Mouse (Mus musculus) embryo, embryonic 9.5 days (tissue): ENCODE data around the gene Parvb.
"Not testable (repeated sequence)": the region's sequence is repeated elsewhere in the genome, so short reads cannot be mapped to it uniquely, and the experiment has no call there.

Source experiments
- DNase-seq: peaks from one replicate; pipeline ENCODE4 v3.0.0-alpha.2; 2017; ENCODE audit errors: extremely low spot score

The Parvb gene

DNA sequence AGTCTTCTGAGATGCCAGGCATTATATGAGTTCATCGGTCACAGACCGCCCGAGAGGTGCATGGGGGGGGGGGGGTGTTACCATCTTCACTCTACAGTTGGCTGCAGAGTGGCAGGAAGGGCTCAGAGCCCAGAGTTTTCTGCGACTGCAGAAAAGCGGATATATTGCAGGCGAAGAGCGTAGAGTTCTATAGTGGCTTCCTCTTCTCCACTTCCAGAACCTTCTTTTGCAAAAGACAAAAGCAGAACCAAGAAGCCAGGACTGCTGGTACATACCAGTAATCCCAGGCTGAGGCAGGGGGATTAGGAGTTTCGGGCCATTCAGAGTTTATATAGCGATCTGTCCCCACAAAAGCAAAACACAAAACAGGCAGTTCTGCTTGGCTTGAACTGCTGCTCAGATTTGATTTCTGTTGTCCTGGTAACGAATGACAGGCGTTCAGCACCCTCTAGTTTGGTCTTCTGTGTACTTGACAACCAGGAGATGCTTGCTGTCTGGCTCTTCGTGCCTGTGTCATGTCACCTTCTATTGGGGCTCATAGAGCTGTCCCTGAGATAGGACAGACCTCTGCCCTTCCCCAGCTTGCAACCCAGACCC is 24.5 kb downstream of the Parvb start:
- no peak for DNase-seq

DNA sequence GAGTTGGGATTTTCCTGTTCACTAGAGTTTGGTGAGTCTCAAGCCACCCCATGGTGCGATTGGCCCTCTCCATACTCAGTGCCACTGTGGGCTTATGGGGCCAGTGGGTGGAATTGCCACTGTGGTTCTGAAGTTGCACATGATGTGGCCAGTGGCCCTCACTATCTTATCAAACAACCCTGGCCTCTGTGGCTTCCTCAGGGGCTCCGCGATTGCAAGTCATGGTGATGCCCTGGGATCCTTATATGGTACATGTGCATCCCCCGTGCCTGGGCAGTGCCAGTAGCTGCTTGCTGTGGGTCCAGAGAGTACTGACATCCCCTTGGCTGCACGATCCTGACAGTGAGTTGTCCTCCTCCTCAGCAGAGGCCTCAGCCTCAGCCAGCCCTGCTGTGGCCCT is 25.0 kb downstream of the Parvb start:
- DNase-seq: no peak

GRCm38 (mm10) chr15:84258602-84259355 is 26.9 kb downstream of the Parvb start:
- DNase-seq: no peak

DNA sequence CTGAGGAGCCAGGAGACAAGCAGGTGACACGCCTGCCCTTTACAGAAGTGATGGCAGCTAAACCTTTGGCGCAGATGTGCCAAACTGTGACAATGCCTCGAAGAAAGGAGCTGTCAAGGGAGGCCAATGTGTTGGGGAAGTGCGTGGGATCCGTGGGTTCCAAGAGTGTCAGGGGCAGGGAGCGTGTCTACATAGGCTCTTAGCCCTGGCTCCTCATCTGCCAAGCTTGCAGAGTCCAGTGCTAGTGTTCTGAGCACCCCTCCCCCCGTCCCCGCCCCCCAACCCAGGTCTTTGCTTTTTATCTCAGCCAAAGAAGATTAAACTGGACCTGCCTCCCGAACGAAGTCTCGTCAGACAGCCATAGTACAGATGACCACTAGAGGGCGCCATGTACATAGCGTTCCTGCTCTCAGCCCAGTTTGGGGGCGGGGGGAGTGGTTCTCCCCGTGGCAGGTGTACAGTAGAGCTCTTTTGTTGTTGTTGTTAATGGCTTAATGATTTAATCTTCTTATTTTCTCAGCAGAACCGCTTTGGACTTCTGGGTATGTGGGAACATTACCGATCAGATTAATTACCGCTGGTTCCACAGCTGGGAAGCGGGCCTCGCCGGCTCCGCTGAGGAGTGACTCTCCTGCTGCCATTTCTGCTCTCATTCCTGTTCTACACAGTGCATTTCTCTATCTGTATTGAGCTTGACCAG is 28.4 kb downstream of the Parvb start:
- DNase-seq: peak; percentile 76

- no peak for DNase-seq
Observed at GRCm38 (mm10) chr15:84262630-84263029, 30.8 kb downstream of the Parvb start.

GRCm38 (mm10) chr15:84263573-84263972 is 31.7 kb downstream of the Parvb start:
- DNase-seq: no peak

- DNase-seq: no peak
Observed at GRCm38 (mm10) chr15:84265141-84265540, 33.3 kb downstream of the Parvb start.

DNA sequence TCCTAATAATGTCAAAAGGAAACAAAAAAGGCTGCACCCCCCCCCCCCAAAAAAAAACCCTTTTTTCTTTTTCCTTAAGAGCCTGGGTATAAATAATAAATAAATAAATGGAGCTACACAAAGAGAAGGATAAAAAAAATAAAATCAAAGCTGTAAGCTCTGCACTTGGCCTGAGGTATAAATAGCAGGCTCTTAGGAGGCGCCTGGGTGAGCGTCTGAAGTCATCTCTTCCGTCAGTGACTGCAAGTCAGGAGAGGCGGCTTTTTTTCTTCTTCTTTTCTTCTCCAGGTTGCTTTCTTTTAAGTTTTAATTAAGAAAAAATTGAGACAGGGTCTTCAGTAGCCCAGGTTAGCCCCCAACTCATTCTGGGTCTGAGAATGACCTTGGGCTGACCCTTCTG is 34.4 kb downstream of the Parvb start:
- DNase-seq: no peak

DNA sequence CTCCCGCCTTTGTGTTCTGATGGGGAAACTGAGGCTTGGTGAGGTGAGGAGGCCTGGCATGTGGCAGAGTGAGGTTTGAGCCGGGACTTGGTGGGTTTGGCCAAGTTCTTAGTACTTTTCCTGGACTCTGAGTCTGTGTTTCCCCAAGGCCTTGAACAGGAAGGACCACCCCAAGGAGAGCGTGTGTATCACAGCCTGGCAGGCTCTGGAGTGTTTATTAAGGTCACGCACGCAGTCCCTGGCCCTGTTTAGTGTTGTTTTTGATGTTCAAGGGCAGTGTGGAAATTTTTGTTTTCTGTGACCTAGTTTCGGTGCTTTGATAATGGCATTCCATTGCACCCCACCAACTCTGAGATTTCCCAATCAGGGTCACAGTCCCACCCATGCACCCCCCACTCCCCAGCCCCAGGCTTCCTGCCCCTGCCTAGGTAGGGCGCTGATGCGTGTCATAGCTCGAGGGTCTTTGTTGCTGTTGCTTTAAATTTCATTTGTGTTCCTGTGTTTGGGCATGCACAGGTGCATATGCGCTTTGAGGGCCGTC is 35.9 kb downstream of the Parvb start:
- DNase-seq: no peak

GRCm38 (mm10) chr15:84269107-84269633 is 37.3 kb downstream of the Parvb start:
- no peak for DNase-seq

GRCm38 (mm10) chr15:84270032-84270431 is 38.2 kb downstream of the Parvb start:
- DNase-seq: no peak

- DNase-seq: no peak
Observed at GRCm38 (mm10) chr15:84270463-84270862, 38.6 kb downstream of the Parvb start.

- no peak for DNase-seq
Observed at GRCm38 (mm10) chr15:84276066-84276465, 44.2 kb downstream of the Parvb start.

DNA sequence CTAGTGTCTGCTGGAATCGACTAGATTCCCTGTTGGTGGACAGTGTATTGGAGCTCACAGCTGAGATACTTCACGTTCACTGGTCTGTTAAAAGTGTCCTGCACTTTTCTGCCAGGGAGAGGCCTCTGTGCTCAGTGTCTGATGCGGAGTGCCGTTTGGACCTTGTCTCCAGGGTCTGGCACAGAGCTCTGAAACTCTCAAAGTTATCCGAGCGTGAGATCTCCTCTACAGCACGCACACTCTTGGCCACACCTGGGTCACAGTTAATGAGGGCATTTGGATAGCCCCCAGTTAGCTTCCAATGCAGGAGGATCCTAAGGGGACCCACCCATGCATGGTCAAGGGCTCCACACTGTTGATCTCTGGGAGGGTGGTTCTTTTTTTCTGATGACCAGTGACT is 46.2 kb downstream of the Parvb start:
- no peak for DNase-seq

DNA sequence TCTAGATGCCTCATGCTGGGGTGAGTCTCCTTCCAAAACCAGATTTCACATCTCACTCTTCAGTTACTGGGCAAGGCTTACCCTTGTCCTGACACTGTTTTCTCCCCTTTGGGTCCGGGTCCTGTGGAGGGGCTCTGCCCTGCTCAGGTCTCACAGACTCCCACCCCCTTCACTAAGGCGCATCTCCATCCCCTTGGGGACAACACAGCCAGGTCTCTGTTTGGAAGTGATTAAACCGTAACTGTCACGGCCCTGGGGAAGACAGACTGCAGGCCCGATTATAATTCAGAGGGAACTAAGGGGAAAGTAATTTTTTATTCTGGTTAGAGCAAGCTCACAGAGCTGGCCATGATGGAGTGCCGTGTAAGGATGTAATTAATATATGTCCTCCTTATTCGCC is 46.8 kb downstream of the Parvb start:
- no peak for DNase-seq

GRCm38 (mm10) chr15:84280309-84280708 is 48.5 kb downstream of the Parvb start:
- no peak for DNase-seq

DNA sequence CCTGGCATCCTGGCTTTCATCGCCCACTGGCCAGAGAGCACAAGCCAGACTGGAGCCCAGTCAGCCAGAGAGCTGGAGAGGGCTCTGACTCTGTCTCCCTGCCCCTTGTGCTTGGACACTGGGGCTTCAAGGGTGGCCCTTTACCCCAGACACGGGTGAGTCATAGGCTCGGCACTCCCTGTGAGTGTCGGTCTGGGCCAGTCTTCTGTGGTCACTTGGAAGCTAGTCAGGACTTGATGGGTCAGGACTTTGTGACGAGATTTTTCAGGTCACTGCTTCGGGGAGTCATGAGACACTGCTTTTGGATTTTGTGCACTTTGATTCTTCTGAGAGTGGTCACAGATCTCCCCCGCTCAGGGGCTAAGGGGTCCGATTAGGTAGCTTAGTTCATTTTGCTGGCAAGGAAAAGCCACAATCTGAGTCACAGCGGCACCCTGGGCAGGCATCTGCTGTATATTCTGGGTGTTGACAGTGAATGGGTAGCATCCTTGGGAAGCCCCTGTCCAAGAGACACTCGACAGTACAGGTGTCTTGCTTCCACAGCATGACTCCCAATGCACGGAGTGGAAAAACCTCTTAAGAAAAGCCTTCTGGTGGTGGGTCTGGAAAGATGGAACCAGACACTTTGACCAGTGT is 49.0 kb downstream of the Parvb start:
- no peak for DNase-seq

DNA sequence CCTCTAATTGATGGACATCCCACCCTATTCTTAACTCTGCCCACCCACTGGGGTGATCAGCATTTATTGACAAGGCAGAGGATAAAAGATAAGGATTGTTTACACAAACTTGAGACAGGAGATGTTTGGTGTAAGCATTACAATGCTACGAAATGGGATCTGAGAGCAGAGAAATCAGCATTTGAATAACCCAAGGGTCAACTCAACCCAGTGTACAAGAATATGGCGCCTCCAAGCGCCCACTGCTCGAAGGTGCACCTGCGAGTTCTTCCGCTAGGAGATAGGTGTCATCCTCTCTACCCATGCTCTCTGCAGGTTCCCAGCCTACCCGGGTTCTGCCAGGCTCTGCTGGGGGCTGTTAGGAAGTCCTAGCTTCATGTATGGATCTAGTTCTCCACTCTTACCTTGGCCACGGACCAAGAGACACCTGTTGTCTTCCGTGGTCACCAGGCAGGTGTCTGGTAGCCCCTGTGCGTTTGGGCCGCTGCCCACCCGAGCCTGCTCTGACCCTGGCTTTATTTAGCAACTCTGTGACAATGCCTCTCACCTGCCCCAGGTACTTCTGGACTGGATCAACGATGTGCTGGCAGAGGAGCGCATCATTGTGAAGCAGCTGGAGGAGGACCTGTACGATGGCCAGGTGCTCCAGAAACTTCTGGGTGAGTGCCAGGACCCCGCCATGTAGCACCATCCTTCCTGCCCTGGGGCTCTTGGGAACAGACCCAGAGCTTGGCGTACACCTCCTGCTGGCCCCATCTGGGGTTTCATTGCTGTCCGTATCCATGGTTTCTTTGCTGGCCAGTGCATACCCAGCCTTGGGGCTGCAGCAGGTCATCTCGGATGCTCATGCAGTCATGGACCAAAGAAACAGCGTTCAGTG is 50.6 kb downstream of the Parvb start:
- no peak for DNase-seq

DNA sequence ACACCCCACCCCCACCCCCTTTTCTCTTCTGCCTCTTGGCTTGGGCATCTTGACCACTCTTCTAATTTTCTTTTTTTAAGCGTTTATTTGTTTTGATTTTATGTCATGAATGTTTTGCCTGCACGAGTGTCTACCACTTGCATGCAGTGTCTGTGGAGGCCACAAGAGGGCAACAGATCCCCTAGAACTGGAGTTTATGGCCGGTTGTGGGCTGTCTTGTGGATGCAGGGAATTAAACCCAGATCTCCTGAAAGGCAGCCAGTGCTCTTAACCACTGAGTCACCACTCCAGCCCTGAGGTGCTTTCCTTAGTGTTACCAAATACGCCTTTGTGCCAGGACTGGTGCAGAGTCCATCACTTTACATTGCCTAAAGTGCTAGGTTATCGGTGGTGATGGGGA is 52.2 kb downstream of the Parvb start:
- DNase-seq: peak; percentile 32

GRCm38 (mm10) chr15:84285453-84285852 is 53.6 kb downstream of the Parvb start:
- no peak for DNase-seq

DNA sequence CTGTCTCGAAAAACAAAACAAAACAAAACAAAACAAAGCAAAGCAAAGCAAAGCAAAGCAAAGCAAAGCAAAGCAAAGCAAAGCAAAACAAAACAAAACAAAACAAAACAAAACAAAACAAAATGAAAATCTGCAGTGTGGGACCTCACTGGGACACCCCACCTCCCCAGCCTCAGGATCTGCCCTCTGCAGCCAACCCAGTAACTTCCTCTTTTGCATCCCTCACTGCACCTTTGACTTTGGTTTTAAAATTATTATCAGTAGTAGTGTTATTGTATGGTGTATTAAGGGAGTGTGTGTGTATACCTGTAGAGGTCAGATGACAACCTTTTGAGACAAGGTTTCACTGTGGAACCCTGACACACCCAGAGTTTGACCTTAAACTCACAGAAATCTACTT is 57.1 kb downstream of the Parvb start:
- not testable (repeated sequence) for DNase-seq
